Mouse (Mus musculus) forebrain, embryonic 12.5 days (tissue): ENCODE measurements around the gene Anxa2. TPM values are rescaled to one million over a fixed set of nuclear protein-coding genes. Genes with fewer than 3 reads are reported as not detected.

Source experiments
- microRNA-seq: library from miRNA; unstranded; fragments of <30 nt; microRNA quantifications from one replicate; pipeline ENCODE4, GENCODE M21; 2017
- polyA plus RNA-seq: library from polyadenylated mRNA; unstranded; fragments of >200 nt; fragmentation: Nextera tagmentation; extraction: Ambion mirVana; gene quantifications from 2 replicates; pipeline ENCODE4 v1.2.1, GENCODE M21; 2016

Anxa2 gene
- polyA plus RNA-seq, 1 experiment from 2014 or later: 160 TPM

Small RNAs within 50 kb of the gene (microRNA-seq; reads per million reads assigned to microRNA genes)
- gene Mir3109: 1.2 reads per million

Other genes starting within 250 kb of the Anxa2 start
- gene Ice2, start 55.7 kb upstream of the Anxa2 start, polyA plus RNA-seq: 21.1 and 21.3 TPM in 2 replicates